Comparison of ENCODE assay signal across 17 mouse cellular contexts in the genomic region with DNA sequence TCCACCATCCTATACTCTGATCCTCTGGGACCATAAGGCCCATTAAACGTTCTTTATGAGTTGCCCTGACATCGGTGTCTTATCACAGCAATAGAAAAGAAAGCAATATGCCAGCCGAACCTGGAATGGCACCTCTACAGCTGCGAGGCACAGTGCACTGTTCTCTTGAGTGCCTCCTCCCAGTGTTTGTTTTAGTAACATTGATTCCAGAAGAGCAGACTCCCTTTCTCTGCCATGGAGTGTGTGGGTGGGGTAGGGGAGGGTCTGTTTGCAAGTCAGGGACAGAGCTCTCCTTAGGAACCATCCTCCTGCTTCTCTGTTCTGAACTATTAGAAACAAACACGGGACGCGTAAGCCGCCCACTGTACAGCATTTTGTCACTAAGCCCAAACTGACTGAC.
"Had no signal": no experiment of that assay in that cellular context is flagged by ENCODE, and none has a peak within 500 bp of the region (broad histone marks: within the 10 kb centered on the region; RNA-seq: fewer than 3 reads in every experiment).

No protein-coding gene starts in this region.

- H3K36me3 ChIP-seq: intestine, embryonic 15.5 days; limb, embryonic 12.5 days; liver, embryonic 13.5 days; lung, embryonic 15.5 days; midbrain, embryonic 15.5 days; neural tube, embryonic 12.5 days had no signal

- H3K4me2 ChIP-seq: intestine, embryonic 15.5 days; limb, embryonic 12.5 days; liver, embryonic 13.5 days; lung, embryonic 15.5 days; midbrain, embryonic 11.5 days; midbrain, embryonic 15.5 days; neural tube, embryonic 12.5 days had no signal

- H3K9ac ChIP-seq: intestine, embryonic 15.5 days; limb, embryonic 12.5 days; liver, embryonic 13.5 days; liver, postnatal 0 days; lung, embryonic 15.5 days; midbrain, embryonic 15.5 days; neural tube, embryonic 12.5 days had no signal

- H3K4me3 ChIP-seq: intestine, embryonic 15.5 days; limb, embryonic 12.5 days; liver, embryonic 13.5 days; lung, embryonic 15.5 days; megakaryocyte, embryonic 14.5 days; midbrain, embryonic 15.5 days; neural tube, embryonic 12.5 days had no signal

- H3K4me1 ChIP-seq: liver, embryonic 13.5 days; lung, embryonic 15.5 days; megakaryocyte, embryonic 14.5 days; midbrain, embryonic 15.5 days; neural tube, embryonic 12.5 days had no signal

- H3K27ac ChIP-seq: intestine, embryonic 15.5 days; limb, embryonic 12.5 days; liver, embryonic 13.5 days; lung, embryonic 15.5 days; macrophage; midbrain, embryonic 15.5 days; neural tube, embryonic 12.5 days; stomach, postnatal 0 days had no signal

- DNase-seq: kidney, adult 18-20 months; kidney, postnatal 10 days; liver; liver, embryonic 13.5 days; liver, postnatal 0 days; lung, postnatal 14 days; thymus, adult 2 months; thymus, postnatal 25 days had no signal

- ATAC-seq: intestine, embryonic 15.5 days; liver, postnatal 0 days; midbrain, embryonic 15.5 days had no signal

- H3K9me3 ChIP-seq: intestine, embryonic 15.5 days; limb, embryonic 12.5 days; liver, embryonic 13.5 days; lung, embryonic 15.5 days; midbrain, embryonic 15.5 days; neural tube, embryonic 12.5 days had no signal

- H3K27me3 ChIP-seq: intestine, embryonic 15.5 days; liver, embryonic 13.5 days; lung, embryonic 15.5 days; midbrain, embryonic 15.5 days; neural tube, embryonic 12.5 days had no signal
